Mouse (Mus musculus): ENCODE results near the gene Ninj1. TPM values are rescaled to one million over a fixed set of nuclear protein-coding genes. Genes with fewer than 3 reads are reported as not detected.

Gene Ninj1
- polyA plus RNA-seq, 1 experiment from 2014 or later: 47.5 TPM

GRCm38 (mm10) chr13:49225159-49225558 is 37.9 kb downstream of the Ninj1 start:
- no peak for ATAC-seq (ENCODE audit: low read depth)
- Histone ChIP-seq H3K4me3 (ENCODE audit: low read length) (no peak overlapping the region), H3K27ac (ENCODE audit: low read length) (no peak overlapping the region), H3K4me2 (ENCODE audit: low read depth, low read length) (no peak overlapping the region), H3K36me3 (ENCODE audit: control insufficient read depth, insufficient read depth, low read length) (no peaks in the 10 kb centered on the region), H3K9ac (ENCODE audit: low read length) (no peak overlapping the region), H3K27me3 (ENCODE audit: control insufficient read depth, insufficient read depth, low read depth, low read length) (no peaks in the 10 kb centered on the region; the same call in 1 of the 2 replicates), H3K9me3 (ENCODE audit: control insufficient read depth, low read length) (peaks cover 4% of the 10 kb centered on the region; the same call in 1 of the 2 replicates), H3K4me1 (replicated peaks; ENCODE audit: control insufficient read depth, insufficient read depth, low read length) (no peaks in the 10 kb centered on the region)
- WGBS: 55% methylated on average over 3 of the region's 3 CpGs

GRCm38 (mm10) chr13:49225633-49226032 is 38.3 kb downstream of the Ninj1 start:
- Histone ChIP-seq H3K36me3 (ENCODE audit: control insufficient read depth, insufficient read depth, low read length) (no peaks in the 10 kb centered on the region), H3K27ac (ENCODE audit: low read length) (no peak overlapping the region), H3K4me3 (ENCODE audit: low read length) (no peak overlapping the region), H3K9ac (ENCODE audit: low read length) (no peak overlapping the region), H3K4me1 (replicated peaks; ENCODE audit: control insufficient read depth, insufficient read depth, low read length) (no peaks in the 10 kb centered on the region), H3K9me3 (ENCODE audit: control insufficient read depth, low read length) (peaks cover 4% of the 10 kb centered on the region; the same call in 1 of the 2 replicates), H3K4me2 (ENCODE audit: low read depth, low read length) (no peak overlapping the region), H3K27me3 (ENCODE audit: control insufficient read depth, insufficient read depth, low read depth, low read length) (no peaks in the 10 kb centered on the region; the same call in 1 of the 2 replicates)
- ATAC-seq (ENCODE audit: low read depth): no peak
- WGBS: 48% methylated on average over 4 of the region's 4 CpGs

- no peak for ATAC-seq (ENCODE audit: low read depth)
- 81% methylated on average over 8 of the region's 8 CpGs for WGBS
- Histone ChIP-seq H3K27me3 (ENCODE audit: control insufficient read depth, insufficient read depth, low read depth, low read length) (no peaks in the 10 kb centered on the region), H3K4me2 (ENCODE audit: low read depth, low read length) (no peak overlapping the region), H3K27ac (ENCODE audit: low read length) (no peak overlapping the region), H3K4me1 (replicated peaks; ENCODE audit: control insufficient read depth, insufficient read depth, low read length) (no peaks in the 10 kb centered on the region), H3K36me3 (ENCODE audit: control insufficient read depth, insufficient read depth, low read length) (no peaks in the 10 kb centered on the region), H3K4me3 (ENCODE audit: low read length) (no peak overlapping the region), H3K9ac (ENCODE audit: low read length) (no peak overlapping the region), H3K9me3 (ENCODE audit: control insufficient read depth, low read length) (no peaks in the 10 kb centered on the region)
These were observed 46.7 kb downstream of the Ninj1 start for GRCm38 (mm10) chr13:49233792-49234572.

GRCm38 (mm10) chr13:49234711-49235110 is 47.4 kb downstream of the Ninj1 start:
- Histone ChIP-seq H3K4me2 (ENCODE audit: low read depth, low read length) (no peak overlapping the region), H3K9me3 (ENCODE audit: control insufficient read depth, low read length) (no peaks in the 10 kb centered on the region), H3K27me3 (ENCODE audit: control insufficient read depth, insufficient read depth, low read depth, low read length) (no peaks in the 10 kb centered on the region), H3K4me1 (replicated peaks; ENCODE audit: control insufficient read depth, insufficient read depth, low read length) (no peaks in the 10 kb centered on the region), H3K27ac (ENCODE audit: low read length) (no peak overlapping the region), H3K9ac (ENCODE audit: low read length) (no peak overlapping the region), H3K4me3 (ENCODE audit: low read length) (no peak overlapping the region), H3K36me3 (ENCODE audit: control insufficient read depth, insufficient read depth, low read length) (no peaks in the 10 kb centered on the region)
- WGBS: 88% methylated on average over 4 of the region's 4 CpGs
- ATAC-seq (ENCODE audit: low read depth): no peak

- Histone ChIP-seq H3K27me3 (ENCODE audit: control insufficient read depth, insufficient read depth, low read depth, low read length) (no peaks in the 10 kb centered on the region), H3K9ac (ENCODE audit: low read length) (no peak overlapping the region), H3K4me3 (ENCODE audit: low read length) (no peak overlapping the region), H3K27ac (ENCODE audit: low read length) (no peak overlapping the region), H3K36me3 (ENCODE audit: control insufficient read depth, insufficient read depth, low read length) (no peaks in the 10 kb centered on the region), H3K4me2 (ENCODE audit: low read depth, low read length) (no peak overlapping the region), H3K9me3 (ENCODE audit: control insufficient read depth, low read length) (no peaks in the 10 kb centered on the region), H3K4me1 (replicated peaks; ENCODE audit: control insufficient read depth, insufficient read depth, low read length) (no peaks in the 10 kb centered on the region)
- ATAC-seq (ENCODE audit: low read depth): no peak
- WGBS: 81% methylated on average over 8 of the region's 8 CpGs
These were observed 50.3 kb downstream of the Ninj1 start for GRCm38 (mm10) chr13:49237617-49238016.

GRCm38 (mm10) chr13:49238737-49239136 is 51.5 kb downstream of the Ninj1 start:
- 87% methylated on average over 8 of the region's 8 CpGs for WGBS

GRCm38 (mm10) chr13:49242321-49243065 is 55.2 kb downstream of the Ninj1 start:
- H3K36me3 ChIP-seq (ENCODE audit: control insufficient read depth, insufficient read depth, low read length): no peaks in the 10 kb centered on the region
- no peak overlapping the region for H3K4me2 ChIP-seq (ENCODE audit: low read depth, low read length)
- peaks cover 8% of the 10 kb centered on the region; the same call in 1 of the 2 replicates for H3K27me3 ChIP-seq (ENCODE audit: control insufficient read depth, insufficient read depth, low read depth, low read length)
- H3K4me1 ChIP-seq (replicated peaks; ENCODE audit: control insufficient read depth, insufficient read depth, low read length): no peaks in the 10 kb centered on the region
- H3K27ac ChIP-seq (ENCODE audit: low read length): no peak overlapping the region
- H3K9me3 ChIP-seq (ENCODE audit: control insufficient read depth, low read length): no peaks in the 10 kb centered on the region
- H3K4me3 ChIP-seq (ENCODE audit: low read length): no peak overlapping the region
- peak; percentile 59; the same call in 1 of the 2 replicates for ATAC-seq (ENCODE audit: low read depth)
- no peak overlapping the region for H3K9ac ChIP-seq (ENCODE audit: low read length)
- 38% methylated on average over 9 of the region's 9 CpGs for WGBS

More at GRCm38 (mm10) chr13:49238737-49239136, 51.5 kb downstream of the Ninj1 start:
- Histone ChIP-seq H3K4me1 (replicated peaks; ENCODE audit: control insufficient read depth, insufficient read depth, low read length) (no peaks in the 10 kb centered on the region), H3K36me3 (ENCODE audit: control insufficient read depth, insufficient read depth, low read length) (no peaks in the 10 kb centered on the region), H3K27ac (ENCODE audit: low read length) (no peak overlapping the region), H3K4me2 (ENCODE audit: low read depth, low read length) (no peak overlapping the region), H3K4me3 (ENCODE audit: low read length) (no peak overlapping the region), H3K9ac (ENCODE audit: low read length) (no peak overlapping the region), H3K9me3 (ENCODE audit: control insufficient read depth, low read length) (no peaks in the 10 kb centered on the region), H3K27me3 (ENCODE audit: control insufficient read depth, insufficient read depth, low read depth, low read length) (no peaks in the 10 kb centered on the region)
- no peak for ATAC-seq (ENCODE audit: low read depth)

GRCm38 (mm10) chr13:49243492-49243891 is 56.2 kb downstream of the Ninj1 start:
- WGBS: 76% methylated on average over 2 of the region's 2 CpGs
- H3K4me3 ChIP-seq (ENCODE audit: low read length): no peak overlapping the region
- no peak overlapping the region for H3K27ac ChIP-seq (ENCODE audit: low read length)
- no peak for ATAC-seq (ENCODE audit: low read depth)
- no peak overlapping the region for H3K9ac ChIP-seq (ENCODE audit: low read length)
- no peaks in the 10 kb centered on the region for H3K36me3 ChIP-seq (ENCODE audit: control insufficient read depth, insufficient read depth, low read length)
- H3K4me2 ChIP-seq (ENCODE audit: low read depth, low read length): no peak overlapping the region
- peaks cover 6% of the 10 kb centered on the region; the same call in 1 of the 2 replicates for H3K4me1 ChIP-seq (replicated peaks; ENCODE audit: control insufficient read depth, insufficient read depth, low read length)
- H3K9me3 ChIP-seq (ENCODE audit: control insufficient read depth, low read length): no peaks in the 10 kb centered on the region
- peaks cover 18% of the 10 kb centered on the region for H3K27me3 ChIP-seq (ENCODE audit: control insufficient read depth, insufficient read depth, low read depth, low read length)

- no peaks in the 10 kb centered on the region for H3K36me3 ChIP-seq (ENCODE audit: control insufficient read depth, insufficient read depth, low read length)
- H3K9me3 ChIP-seq (ENCODE audit: control insufficient read depth, low read length): no peaks in the 10 kb centered on the region
- ATAC-seq (ENCODE audit: low read depth): no peak
- 57% methylated on average over 4 of the region's 4 CpGs for WGBS
- H3K4me1 ChIP-seq (replicated peaks; ENCODE audit: control insufficient read depth, insufficient read depth, low read length): peaks cover 6% of the 10 kb centered on the region; the same call in 1 of the 2 replicates
- H3K27me3 ChIP-seq (ENCODE audit: control insufficient read depth, insufficient read depth, low read depth, low read length): peaks cover 22% of the 10 kb centered on the region
- no peak overlapping the region for H3K4me2 ChIP-seq (ENCODE audit: low read depth, low read length)
- H3K4me3 ChIP-seq (ENCODE audit: low read length): no peak overlapping the region
- H3K9ac ChIP-seq (ENCODE audit: low read length): no peak overlapping the region
- no peak overlapping the region for H3K27ac ChIP-seq (ENCODE audit: low read length)
These were observed 58.0 kb downstream of the Ninj1 start for GRCm38 (mm10) chr13:49245251-49245650.

Data from lung, embryonic 16.5 days (tissue).